Mouse (Mus musculus): Measurements from ENCODE around the gene Spata17. TPM values are rescaled to one million over a fixed set of nuclear protein-coding genes. Genes with fewer than 3 reads are reported as not detected.

Gene Spata17
- polyA plus RNA-seq, 1 experiment from 2014 or later, result 0.59 TPM

DNA sequence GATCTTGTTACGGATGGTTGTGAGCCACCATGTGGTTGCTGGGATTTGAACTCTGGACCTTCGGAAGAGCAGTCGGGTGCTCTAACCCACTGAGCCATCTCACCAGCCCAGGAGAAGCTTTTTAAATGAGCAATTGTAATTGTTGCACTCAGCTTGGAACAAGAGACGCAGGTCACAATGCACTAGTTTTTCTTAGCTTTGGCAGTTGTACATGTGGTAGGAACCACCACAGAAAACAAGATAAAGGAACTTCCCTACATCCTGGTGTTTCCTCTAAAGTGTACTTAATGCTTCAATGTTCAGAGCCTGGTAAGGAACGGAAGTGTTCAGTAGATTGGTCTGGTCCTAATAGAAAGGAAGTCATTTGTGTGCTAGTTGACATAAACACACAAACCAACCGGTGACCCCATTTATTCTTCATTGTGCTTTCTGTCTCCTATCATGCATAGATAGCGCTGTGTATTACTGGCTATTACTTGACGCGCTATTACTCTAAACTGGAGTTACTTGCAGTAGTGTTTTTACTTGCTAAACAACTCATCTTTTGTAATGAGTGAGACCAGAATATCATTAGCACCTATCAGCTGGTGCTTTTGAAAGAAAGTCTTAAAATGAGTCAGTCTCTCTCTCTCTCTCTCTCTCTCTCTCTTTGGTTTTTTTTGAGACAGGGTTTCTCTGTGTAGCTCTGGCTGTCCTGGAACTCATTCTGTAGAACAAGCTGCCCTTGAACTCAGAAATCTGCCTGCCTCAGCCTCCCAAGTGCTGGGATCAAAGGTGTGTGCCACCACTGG is 1.6 kb upstream of the Spata17 start:
- WGBS, result 72% methylated on average over 9 of the region's 9 CpGs
- H3K27me3 ChIP-seq (replicated peaks; ENCODE audit: control insufficient read depth, insufficient read depth, low read length), result no peaks in the 10 kb centered on the region
- ATAC-seq (replicated peaks; ENCODE audit: low FRiP score) (no peak), DNase-seq (ENCODE audit: low spot score) (no peak)
- H3K36me3 ChIP-seq (ENCODE audit: control insufficient read depth, insufficient read depth, low read length), result no peaks in the 10 kb centered on the region
- H3K9me3 ChIP-seq (ENCODE audit: control insufficient read depth, low read length), result no peaks in the 10 kb centered on the region
- H3K9ac ChIP-seq (ENCODE audit: low read depth, low read length), result no peak overlapping the region
- no peak overlapping the region for H3K4me2 ChIP-seq
- no peak overlapping the region for H3K27ac ChIP-seq (ENCODE audit: low read depth, low read length)
- H3K4me3 ChIP-seq (ENCODE audit: low read depth, low read length), result no peak overlapping the region
- peaks cover 6% of the 10 kb centered on the region; the same call in 1 of the 2 replicates for H3K4me1 ChIP-seq (replicated peaks; ENCODE audit: control insufficient read depth, insufficient read depth, low read length)

DNA sequence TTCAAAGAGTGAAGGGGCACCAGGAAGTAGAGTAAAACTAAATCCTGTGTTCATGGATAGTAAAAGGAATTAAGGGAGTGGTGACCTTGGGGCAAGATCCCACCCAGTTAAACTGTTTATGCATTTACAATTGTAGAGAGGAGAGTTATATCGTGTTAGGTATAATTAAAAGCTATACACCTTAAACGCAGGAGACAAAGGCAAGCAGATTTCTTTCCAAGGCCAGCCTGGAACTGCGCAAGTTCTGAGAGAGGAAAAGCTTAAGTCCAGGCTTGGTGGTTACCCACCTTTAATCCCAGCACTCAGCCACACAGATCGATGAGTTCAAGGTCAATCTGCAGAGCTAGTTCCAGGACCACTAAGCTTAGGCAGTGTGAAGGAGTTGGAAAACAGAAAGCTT is 4.5 kb downstream of the Spata17 start:
- 80% methylated on average over 4 of the region's 4 CpGs for WGBS
- Histone ChIP-seq H3K4me3 (ENCODE audit: low read depth, low read length) (no peak overlapping the region), H3K27me3 (replicated peaks; ENCODE audit: control insufficient read depth, insufficient read depth, low read length) (no peaks in the 10 kb centered on the region), H3K27ac (ENCODE audit: low read depth, low read length) (no peak overlapping the region), H3K36me3 (ENCODE audit: control insufficient read depth, insufficient read depth, low read length) (no peaks in the 10 kb centered on the region), H3K9ac (ENCODE audit: low read depth, low read length) (no peak overlapping the region), H3K4me2 (no peak overlapping the region), H3K4me1 (replicated peaks; ENCODE audit: control insufficient read depth, insufficient read depth, low read length) (no peaks in the 10 kb centered on the region), H3K9me3 (ENCODE audit: control insufficient read depth, low read length) (no peaks in the 10 kb centered on the region)
- DNase-seq (ENCODE audit: low spot score), result no peak
- no peak for ATAC-seq (replicated peaks; ENCODE audit: low FRiP score)

DNA sequence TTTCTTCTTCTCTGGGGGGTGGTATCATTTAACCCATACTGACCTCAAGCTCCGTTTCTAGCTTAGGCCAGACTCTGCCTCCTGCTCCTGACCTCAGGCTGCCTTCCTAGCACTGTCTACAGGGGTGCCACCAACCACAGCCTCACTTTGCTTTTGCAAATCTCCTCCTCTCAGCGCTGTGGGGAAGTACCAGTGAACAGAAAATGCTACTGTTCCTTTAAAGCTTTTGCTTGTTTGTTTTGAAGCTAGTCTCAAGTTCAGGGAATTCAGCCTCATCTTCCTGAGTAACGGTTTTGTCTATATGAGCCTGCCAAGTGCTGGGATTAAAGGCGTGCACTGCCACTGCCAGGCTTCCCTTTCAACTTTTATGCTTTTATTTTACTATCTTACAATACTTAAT is 5.8 kb downstream of the Spata17 start:
- no peaks in the 10 kb centered on the region for H3K4me1 ChIP-seq (replicated peaks; ENCODE audit: control insufficient read depth, insufficient read depth, low read length)
- no peaks in the 10 kb centered on the region for H3K36me3 ChIP-seq (ENCODE audit: control insufficient read depth, insufficient read depth, low read length)
- H3K27me3 ChIP-seq (replicated peaks; ENCODE audit: control insufficient read depth, insufficient read depth, low read length), result no peaks in the 10 kb centered on the region
- no peak overlapping the region for H3K4me2 ChIP-seq
- H3K4me3 ChIP-seq (ENCODE audit: low read depth, low read length), result no peak overlapping the region
- 60% methylated on average over 4 of the region's 4 CpGs for WGBS
- DNase-seq (ENCODE audit: low spot score), result no peak
- no peak for ATAC-seq (replicated peaks; ENCODE audit: low FRiP score)
- no peak overlapping the region for H3K9ac ChIP-seq (ENCODE audit: low read depth, low read length)
- no peak overlapping the region for H3K27ac ChIP-seq (ENCODE audit: low read depth, low read length)
- H3K9me3 ChIP-seq (ENCODE audit: control insufficient read depth, low read length), result no peaks in the 10 kb centered on the region

DNA sequence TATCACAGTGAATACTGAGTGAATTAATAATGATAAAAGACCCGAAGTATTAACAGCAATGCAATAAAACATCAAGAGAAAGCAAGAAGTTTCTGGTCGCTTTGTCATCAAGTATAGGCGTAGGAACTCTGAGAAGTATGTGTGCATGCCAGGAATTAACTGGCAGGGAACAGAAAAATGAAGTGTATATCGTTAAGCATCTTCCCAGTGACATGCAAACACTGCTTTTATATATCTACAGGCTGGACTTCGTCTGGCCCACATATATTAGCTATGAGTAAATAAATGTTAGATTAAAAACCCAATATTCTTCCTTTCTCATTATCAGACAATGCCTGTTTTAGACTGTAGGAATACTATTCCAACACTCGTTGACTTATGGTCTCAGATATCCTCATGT is 9.8 kb downstream of the Spata17 start:
- Histone ChIP-seq H3K27me3 (replicated peaks; ENCODE audit: control insufficient read depth, insufficient read depth, low read length) (no peaks in the 10 kb centered on the region), H3K4me1 (replicated peaks; ENCODE audit: control insufficient read depth, insufficient read depth, low read length) (no peaks in the 10 kb centered on the region), H3K4me3 (ENCODE audit: low read depth, low read length) (no peak overlapping the region), H3K36me3 (ENCODE audit: control insufficient read depth, insufficient read depth, low read length) (no peaks in the 10 kb centered on the region), H3K9ac (ENCODE audit: low read depth, low read length) (no peak overlapping the region), H3K27ac (ENCODE audit: low read depth, low read length) (no peak overlapping the region), H3K9me3 (ENCODE audit: control insufficient read depth, low read length) (no peaks in the 10 kb centered on the region), H3K4me2 (no peak overlapping the region)
- WGBS, result 78% methylated on average over 6 of the region's 6 CpGs
- ATAC-seq (replicated peaks; ENCODE audit: low FRiP score), result no peak
- no peak for DNase-seq (ENCODE audit: low spot score)

DNA sequence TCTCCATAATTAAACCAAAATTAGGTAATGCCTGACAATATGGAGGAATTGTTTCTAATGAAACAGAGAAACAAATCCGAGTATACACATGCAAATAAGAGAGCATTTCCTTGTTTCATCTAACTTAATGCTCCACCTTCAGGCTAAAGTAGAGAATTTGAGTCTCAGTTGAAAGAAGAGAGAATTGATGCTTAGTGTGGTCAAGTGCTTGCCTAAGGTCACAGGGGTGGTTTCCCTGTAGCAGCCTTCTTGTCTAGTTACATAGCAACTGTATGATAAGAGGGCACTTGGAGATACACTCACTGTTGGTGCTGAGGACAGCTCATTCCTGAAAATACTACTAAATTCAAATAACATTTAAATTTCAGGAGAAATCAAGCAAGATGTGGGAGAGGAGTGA is 36.7 kb downstream of the Spata17 start:
- Histone ChIP-seq H3K9ac (ENCODE audit: low read depth, low read length) (no peak overlapping the region), H3K4me1 (replicated peaks; ENCODE audit: control insufficient read depth, insufficient read depth, low read length) (no peaks in the 10 kb centered on the region), H3K36me3 (ENCODE audit: control insufficient read depth, insufficient read depth, low read length) (no peaks in the 10 kb centered on the region), H3K4me2 (no peak overlapping the region), H3K27me3 (replicated peaks; ENCODE audit: control insufficient read depth, insufficient read depth, low read length) (no peaks in the 10 kb centered on the region), H3K27ac (ENCODE audit: low read depth, low read length) (no peak overlapping the region), H3K9me3 (ENCODE audit: control insufficient read depth, low read length) (no peaks in the 10 kb centered on the region), H3K4me3 (ENCODE audit: low read depth, low read length) (no peak overlapping the region)
- ATAC-seq (replicated peaks; ENCODE audit: low FRiP score) (no peak), DNase-seq (ENCODE audit: low spot score) (no peak)
- 65% methylated on average over 1 of the region's 1 CpGs for WGBS

DNA sequence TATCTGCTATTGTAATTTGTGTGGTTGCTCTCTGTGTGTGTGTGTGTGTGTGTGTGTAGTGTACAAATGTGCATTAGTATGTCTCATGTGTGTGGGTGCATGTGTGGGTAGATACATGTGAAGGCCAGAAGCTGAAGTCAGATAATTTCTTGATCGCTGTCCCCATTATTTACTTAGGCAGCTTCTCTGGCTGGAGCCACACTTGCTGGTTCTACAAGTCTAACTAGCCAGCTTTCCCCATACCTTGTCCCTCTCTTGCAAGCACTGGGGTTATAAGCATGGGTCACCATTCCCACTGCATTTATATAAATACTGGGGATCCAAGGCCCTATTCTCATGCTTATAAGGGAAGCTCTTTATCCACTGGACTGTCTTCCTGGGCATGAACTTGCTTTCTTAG is 39.3 kb downstream of the Spata17 start:
- no peaks in the 10 kb centered on the region for H3K9me3 ChIP-seq (ENCODE audit: control insufficient read depth, low read length)
- no peaks in the 10 kb centered on the region for H3K27me3 ChIP-seq (replicated peaks; ENCODE audit: control insufficient read depth, insufficient read depth, low read length)
- H3K4me2 ChIP-seq, result no peak overlapping the region
- H3K27ac ChIP-seq (ENCODE audit: low read depth, low read length), result no peak overlapping the region
- H3K36me3 ChIP-seq (ENCODE audit: control insufficient read depth, insufficient read depth, low read length), result no peaks in the 10 kb centered on the region
- 100% methylated on average over 1 of the region's 1 CpGs for WGBS
- no peak for ATAC-seq (replicated peaks; ENCODE audit: low FRiP score)
- H3K4me3 ChIP-seq (ENCODE audit: low read depth, low read length), result no peak overlapping the region
- no peak for DNase-seq (ENCODE audit: low spot score)
- H3K4me1 ChIP-seq (replicated peaks; ENCODE audit: control insufficient read depth, insufficient read depth, low read length), result no peaks in the 10 kb centered on the region
- H3K9ac ChIP-seq (ENCODE audit: low read depth, low read length), result no peak overlapping the region

DNA sequence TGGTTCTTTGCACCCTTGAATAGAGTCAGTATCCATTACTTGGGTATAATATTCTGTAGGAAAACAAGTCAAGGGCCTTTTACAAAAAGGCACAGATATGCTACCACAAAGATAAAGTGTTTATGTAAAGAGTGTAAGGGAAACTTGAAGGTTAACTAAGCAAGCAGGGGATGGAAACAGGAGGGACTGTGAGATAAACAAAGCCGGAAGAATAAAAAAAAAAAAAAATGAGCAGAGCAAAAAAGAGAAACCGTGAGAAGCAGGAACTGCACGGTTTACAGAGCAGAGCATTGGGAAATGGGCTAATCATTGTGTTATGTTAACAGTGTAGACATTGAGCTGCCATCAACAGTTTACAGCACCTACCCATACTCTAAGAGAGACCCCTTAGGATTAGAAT is 44.9 kb downstream of the Spata17 start:
- H3K27me3 ChIP-seq (replicated peaks; ENCODE audit: control insufficient read depth, insufficient read depth, low read length), result no peaks in the 10 kb centered on the region
- H3K27ac ChIP-seq (ENCODE audit: low read depth, low read length), result no peak overlapping the region
- H3K4me1 ChIP-seq (replicated peaks; ENCODE audit: control insufficient read depth, insufficient read depth, low read length), result no peaks in the 10 kb centered on the region
- WGBS, result 47% methylated on average over 3 of the region's 3 CpGs
- no peak overlapping the region for H3K4me3 ChIP-seq (ENCODE audit: low read depth, low read length)
- no peak overlapping the region for H3K4me2 ChIP-seq
- no peak overlapping the region for H3K9ac ChIP-seq (ENCODE audit: low read depth, low read length)
- ATAC-seq (replicated peaks; ENCODE audit: low FRiP score) (no peak), DNase-seq (ENCODE audit: low spot score) (no peak)
- H3K9me3 ChIP-seq (ENCODE audit: control insufficient read depth, low read length), result no peaks in the 10 kb centered on the region
- no peaks in the 10 kb centered on the region for H3K36me3 ChIP-seq (ENCODE audit: control insufficient read depth, insufficient read depth, low read length)

DNA sequence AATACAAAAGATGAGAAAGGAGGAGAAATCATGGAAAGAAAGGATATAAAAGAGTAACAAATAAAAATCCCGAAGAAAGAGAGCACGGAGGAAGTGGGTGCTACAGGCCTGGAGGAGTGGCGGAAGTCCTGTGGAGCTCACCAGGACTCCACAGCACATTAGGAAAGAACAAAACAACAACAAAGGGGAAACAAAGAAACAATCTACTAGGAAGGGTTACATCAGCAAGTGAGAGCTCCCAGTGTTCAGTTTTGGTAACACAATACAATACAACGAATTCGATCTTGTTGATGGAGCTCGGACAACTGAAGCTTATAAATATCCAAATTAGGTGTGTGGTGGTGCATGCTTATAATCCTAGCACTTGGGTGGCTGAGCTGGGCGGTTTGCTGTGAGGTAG is 45.6 kb downstream of the Spata17 start:
- H3K27ac ChIP-seq (ENCODE audit: low read depth, low read length), result no peak overlapping the region
- no peaks in the 10 kb centered on the region for H3K27me3 ChIP-seq (replicated peaks; ENCODE audit: control insufficient read depth, insufficient read depth, low read length)
- no peak overlapping the region for H3K4me2 ChIP-seq
- H3K9ac ChIP-seq (ENCODE audit: low read depth, low read length), result no peak overlapping the region
- no peak overlapping the region for H3K4me3 ChIP-seq (ENCODE audit: low read depth, low read length)
- ATAC-seq (replicated peaks; ENCODE audit: low FRiP score) (no peak), DNase-seq (ENCODE audit: low spot score) (no peak)
- H3K36me3 ChIP-seq (ENCODE audit: control insufficient read depth, insufficient read depth, low read length), result no peaks in the 10 kb centered on the region
- no peaks in the 10 kb centered on the region for H3K4me1 ChIP-seq (replicated peaks; ENCODE audit: control insufficient read depth, insufficient read depth, low read length)
- H3K9me3 ChIP-seq (ENCODE audit: control insufficient read depth, low read length), result no peaks in the 10 kb centered on the region
- WGBS, result 75% methylated on average over 7 of the region's 7 CpGs

DNA sequence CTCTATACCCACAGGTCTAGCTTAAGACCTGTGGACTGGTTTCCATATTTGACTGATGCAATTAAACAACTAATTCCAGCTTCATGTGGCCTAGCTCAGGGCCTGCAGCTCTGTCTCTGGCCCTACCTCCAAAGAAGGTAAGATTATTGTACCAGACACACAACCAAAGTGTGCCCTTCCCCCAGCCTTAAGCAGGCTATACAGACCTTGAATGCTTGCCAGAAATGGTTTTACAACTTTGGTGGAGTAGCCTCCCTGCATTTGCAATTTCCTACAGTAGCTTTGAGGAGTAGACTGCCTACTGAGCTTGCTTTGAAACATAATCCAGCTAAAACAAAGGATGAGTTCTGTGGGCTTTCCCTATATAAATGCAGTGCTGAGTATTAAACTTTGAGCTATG is 51.7 kb downstream of the Spata17 start:
- ATAC-seq (replicated peaks; ENCODE audit: low FRiP score) (no peak), DNase-seq (ENCODE audit: low spot score) (no peak)
- Histone ChIP-seq H3K27ac (ENCODE audit: low read depth, low read length) (no peak overlapping the region), H3K27me3 (replicated peaks; ENCODE audit: control insufficient read depth, insufficient read depth, low read length) (no peaks in the 10 kb centered on the region), H3K4me1 (replicated peaks; ENCODE audit: control insufficient read depth, insufficient read depth, low read length) (no peaks in the 10 kb centered on the region), H3K4me3 (ENCODE audit: low read depth, low read length) (no peak overlapping the region), H3K9ac (ENCODE audit: low read depth, low read length) (no peak overlapping the region), H3K36me3 (ENCODE audit: control insufficient read depth, insufficient read depth, low read length) (no peaks in the 10 kb centered on the region), H3K9me3 (ENCODE audit: control insufficient read depth, low read length) (no peaks in the 10 kb centered on the region), H3K4me2 (no peak overlapping the region)
